Mouse (Mus musculus) stomach, postnatal 0 days (tissue): ENCODE measurements around the gene Iqsec2.

Source experiments
- CTCF ChIP-seq: IDR thresholded peaks from 2 replicates; pipeline ENCODE4 v1.5.1; 2016; ENCODE audit warnings: antibody characterized with exemption, low read depth, mild to moderate bottlenecking, moderate library complexity
- EP300 ChIP-seq: optimal IDR thresholded peaks from 2 replicates; pipeline ENCODE3; 2016; ENCODE audit warnings: antibody characterized with exemption

DNA sequence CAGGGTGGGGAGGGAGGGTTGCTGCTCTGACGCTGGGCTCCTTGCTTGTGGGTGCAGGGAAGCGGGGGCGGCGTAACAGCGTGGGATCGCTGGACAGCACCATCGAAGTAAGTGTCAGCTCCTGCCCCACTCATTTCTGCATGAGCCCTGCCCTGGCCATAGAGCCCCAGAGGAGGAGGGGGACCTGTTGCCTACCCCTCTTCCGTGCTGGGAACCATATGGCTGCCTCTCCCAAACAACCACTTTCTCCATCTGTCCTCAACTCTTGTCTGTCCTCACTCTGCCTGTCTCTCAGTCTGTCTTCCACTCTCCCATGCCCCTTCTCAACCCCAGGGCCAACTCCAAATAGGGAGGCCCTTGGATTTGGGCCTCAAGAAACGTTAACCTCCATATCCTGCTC is 78.2 kb downstream of the Iqsec2 start:
- TF ChIP-seq CTCF = no peak
- TF ChIP-seq EP300 = no peak
